Mouse (Mus musculus): Measurements from ENCODE around the gene Med12l.

- TF ChIP-seq ZNF384 (IDR thresholded peaks at IDR 0.05; ENCODE audit: low read depth, low read length) (no peak), CHD2 (IDR thresholded peaks at IDR 0.05; ENCODE audit: low read depth, low read length) (no peak), HCFC1 (IDR thresholded peaks at IDR 0.05; ENCODE audit: borderline replicate concordance, insufficient read depth, low read length) (no peak), MAFK (IDR thresholded peaks at IDR 0.05; ENCODE audit: insufficient read depth, low read depth, low read length) (no peak)
Observed at GRCm38 (mm10) chr3:59341647-59342427, 336.2 kb downstream of the Med12l start.

All from ES-E14 (cell line).